In the genomic region with DNA sequence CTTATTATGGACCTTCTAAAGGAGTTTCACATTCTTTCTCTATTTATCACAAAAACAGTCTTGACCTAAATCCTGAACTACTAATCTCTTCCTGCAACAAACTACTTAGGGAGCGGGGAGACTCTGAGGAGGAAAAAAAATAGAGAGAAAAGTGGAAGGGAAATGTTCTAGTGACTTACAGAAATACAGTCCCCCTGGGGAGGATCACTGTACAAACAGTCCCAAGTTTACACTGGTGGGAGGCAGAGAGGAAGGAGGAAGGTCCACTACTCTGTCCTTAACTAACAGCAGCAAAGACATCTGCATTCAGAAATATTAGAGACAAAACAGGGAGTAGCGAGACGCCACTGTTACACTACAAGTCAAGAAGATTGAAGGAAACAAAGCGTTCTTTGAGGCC, we compare ENCODE assay signal across 13 mouse cellular contexts. TPM values are rescaled to one million over a fixed set of nuclear protein-coding genes. Genes with fewer than 3 reads are reported as not detected.
DNase-seq lines count a peak whose midpoint lies in the region; ATAC-seq lines count a peak whose summit lies in the region.
"Had no signal": no experiment of that assay in that cellular context is flagged by ENCODE, and none has a peak within 500 bp of the region (broad histone marks: within the 10 kb centered on the region; RNA-seq: fewer than 3 reads in every experiment).

No protein-coding gene starts in this region.

- no peak overlapping the region for H3K4me2 ChIP-seq in heart, embryonic 14.5 days (ENCODE audit: low read length)
- H3K4me2 ChIP-seq in lung, embryonic 16.5 days (ENCODE audit: low read depth, low read length): no peak overlapping the region
- no peak overlapping the region for H3K4me2 ChIP-seq in heart, embryonic 15.5 days
- H3K4me2 ChIP-seq in limb, embryonic 15.5 days: no peak overlapping the region
- H3K4me2 ChIP-seq: liver, embryonic 13.5 days had no signal

- peaks cover 4 to 7% of the 10 kb centered on the region in 2 experiments; a peak in 3 of 4 replicates for H3K4me1 ChIP-seq in heart, embryonic 14.5 days (ENCODE audit: control insufficient read depth in 2 of 2, insufficient read depth in 2 of 2, low read length in 2 of 2)
- peaks cover 17% of the 10 kb centered on the region for H3K4me1 ChIP-seq in lung, embryonic 16.5 days (replicated peaks; ENCODE audit: control insufficient read depth, insufficient read depth, low read length)
- H3K4me1 ChIP-seq in heart, embryonic 15.5 days (replicated peaks): peaks cover 8% of the 10 kb centered on the region
- H3K4me1 ChIP-seq in limb, embryonic 15.5 days: peaks cover 35% of the 10 kb centered on the region; the same call in 1 of the 2 replicates

- H3K9me3 ChIP-seq in heart, embryonic 14.5 days (ENCODE audit: control insufficient read depth, low read length): no peaks in the 10 kb centered on the region
- H3K9me3 ChIP-seq in lung, embryonic 16.5 days (ENCODE audit: control insufficient read depth, low read length): no peaks in the 10 kb centered on the region
- no peaks in the 10 kb centered on the region for H3K9me3 ChIP-seq in heart, embryonic 15.5 days (replicated peaks)
- no peaks in the 10 kb centered on the region for H3K9me3 ChIP-seq in limb, embryonic 15.5 days
- H3K9me3 ChIP-seq: liver, embryonic 13.5 days; megakaryocyte, embryonic 14.5 days had no signal

- H3K27me3 ChIP-seq in heart, embryonic 14.5 days (ENCODE audit: control insufficient read depth, insufficient read depth, low read length): no peaks in the 10 kb centered on the region
- no peaks in the 10 kb centered on the region for H3K27me3 ChIP-seq in lung, embryonic 16.5 days (ENCODE audit: control insufficient read depth, insufficient read depth, low read depth, low read length)
- no peaks in the 10 kb centered on the region for H3K27me3 ChIP-seq in heart, embryonic 15.5 days
- H3K27me3 ChIP-seq in limb, embryonic 15.5 days: no peaks in the 10 kb centered on the region
- H3K27me3 ChIP-seq: liver, embryonic 13.5 days; megakaryocyte, embryonic 14.5 days had no signal

- ATAC-seq in heart, embryonic 14.5 days (ENCODE audit: insufficient number of reproducible peaks, insufficient read depth, low FRiP score, low read depth): no peak
- peak; percentile 12; the same call in 1 of the 2 replicates for ATAC-seq in lung, embryonic 16.5 days (ENCODE audit: low read depth)
- no peak for ATAC-seq in heart, embryonic 15.5 days (replicated peaks; ENCODE audit: insufficient number of reproducible peaks, insufficient read depth, low FRiP score, low read depth)
- no peak for ATAC-seq in limb, embryonic 15.5 days (ENCODE audit: insufficient number of reproducible peaks, low FRiP score, low TSS enrichment, low read depth)

- no peak overlapping the region for H3K4me3 ChIP-seq in heart, embryonic 14.5 days (ENCODE audit: control insufficient read depth in 1 of 2, insufficient read depth in 1 of 2, low read depth in 1 of 2, low read length in 2 of 2)
- no peak overlapping the region for H3K4me3 ChIP-seq in lung, embryonic 16.5 days (ENCODE audit: low read length)
- H3K4me3 ChIP-seq in heart, embryonic 15.5 days: no peak overlapping the region
- no peak overlapping the region for H3K4me3 ChIP-seq in limb, embryonic 15.5 days
- H3K4me3 ChIP-seq: erythroblast, embryonic 14.5 days; liver, embryonic 13.5 days; megakaryocyte, embryonic 14.5 days had no signal

- peak overlapping the region; percentile 1 to 12; a peak in 2 of 4 replicates for H3K27ac ChIP-seq in heart, embryonic 14.5 days (replicated peaks in 1 of 2; ENCODE audit: control insufficient read depth in 1 of 2, insufficient read depth in 1 of 2, low read depth in 2 of 2, low read length in 2 of 2)
- H3K27ac ChIP-seq in lung, embryonic 16.5 days (ENCODE audit: low read length): peak overlapping the region; percentile 61
- H3K27ac ChIP-seq in heart, embryonic 15.5 days: peak overlapping the region; percentile 54; the same call in 1 of the 2 replicates
- peak overlapping the region; percentile 11; the same call in 1 of the 2 replicates for H3K27ac ChIP-seq in limb, embryonic 15.5 days
- H3K27ac ChIP-seq: liver, embryonic 13.5 days had no signal

- no peak overlapping the region for H3K9ac ChIP-seq in heart, embryonic 14.5 days (ENCODE audit: low read length)
- H3K9ac ChIP-seq in lung, embryonic 16.5 days (ENCODE audit: low read length): no peak overlapping the region
- no peak overlapping the region for H3K9ac ChIP-seq in heart, embryonic 15.5 days
- H3K9ac ChIP-seq in limb, embryonic 15.5 days: no peak overlapping the region
- H3K9ac ChIP-seq: liver, embryonic 13.5 days had no signal

- DNase-seq in heart, postnatal 4 days: no peak
- no peak for DNase-seq in lung, adult 18-20 months
- DNase-seq in spleen, postnatal 14 days (ENCODE audit: low spot score in 2 of 2): no peak
- DNase-seq in right cerebral cortex, adult 18-20 months: no peak
- DNase-seq: cerebellum, adult 8-10 months; kidney, adult 11 months; liver, embryonic 13.5 days had no signal

- no peaks in the 10 kb centered on the region for H3K36me3 ChIP-seq in heart, embryonic 14.5 days (ENCODE audit: control insufficient read depth, insufficient read depth, low read length)
- no peaks in the 10 kb centered on the region for H3K36me3 ChIP-seq in lung, embryonic 16.5 days (ENCODE audit: control insufficient read depth, insufficient read depth, low read length)
- H3K36me3 ChIP-seq in heart, embryonic 15.5 days: no peaks in the 10 kb centered on the region
- H3K36me3 ChIP-seq in limb, embryonic 15.5 days: no peaks in the 10 kb centered on the region
- H3K36me3 ChIP-seq: liver, embryonic 13.5 days had no signal

- WGBS in heart, embryonic 14.5 days: 37% methylated on average over 4 of the region's 4 CpGs
- WGBS in lung, embryonic 16.5 days: 33% methylated on average over 4 of the region's 4 CpGs
- 48% methylated on average over 4 of the region's 4 CpGs for WGBS in heart, embryonic 15.5 days
- 64% methylated on average over 4 of the region's 4 CpGs for WGBS in limb, embryonic 15.5 days

RNA-seq across cellular contexts. Expression of a gene that starts 59.0 kb away (rescaled TPM):
- polyA plus RNA-seq in heart, embryonic 14.5 days (2014; fragmentation: Nextera tagmentation; extraction: Ambion mirVana): 9.2 and 10.5 TPM in 2 replicates
- 10 to 100 TPM; 18.0 to 20.9 TPM for total RNA-seq in heart, postnatal 4 days (2021)
- polyA plus RNA-seq in lung, embryonic 16.5 days (2015; fragmentation: Nextera tagmentation; extraction: Ambion mirVana): 19.5 and 25.6 TPM in 2 replicates
- 7.5 and 9.7 TPM in 2 replicates for polyA plus RNA-seq in heart, embryonic 15.5 days (2015; fragmentation: Nextera tagmentation; extraction: Ambion mirVana)
- polyA plus RNA-seq in limb, embryonic 15.5 days (2015; fragmentation: Nextera tagmentation; extraction: Ambion mirVana): 19.1 and 20.2 TPM in 2 replicates

Comparison
In these comparisons a context has a peak if more than half of its experiments do, and no peak if none do; other contexts are left out.
1. H3K27ac ChIP-seq: peak in every context shown above with its lines; median percentile 61 in lung, embryonic 16.5 days; 54 in heart, embryonic 15.5 days; 11 in limb, embryonic 15.5 days; 6 in heart, embryonic 14.5 days.